Mouse (Mus musculus) liver, adult 2 months (tissue): ENCODE measurements at regions not wholly inside any gene's neighbourhood (a gene's known extent, or its start where the extent isn't known, plus 50 kb on each side); places are given as distances from the start of the nearest gene placed in this dataset.
A peak's percentile ranks its signal among the peaks of the same experiment; 100 is the strongest.

ENCODE experiments used
- DNase-seq: peaks from one replicate; pipeline ENCODE4 v3.0.0-alpha.2; 2011; ENCODE audit warnings: low read depth, low spot score; ENCODE audit errors: extremely low read depth
- H3K27ac ChIP-seq: fragments of 200-500 bp; replicated peaks from 2 replicates; pipeline ENCODE4 v1.5.1; 2012; ENCODE audit warnings: low read depth, mild to moderate bottlenecking, control low read depth, inconsistent platforms, low read length; ENCODE audit not compliant: insufficient read depth
- H3K27me3 ChIP-seq: fragments of 200-500 bp; 2 replicates; pipeline ENCODE4 v1.6.1; 2012; ENCODE audit warnings: mild to moderate bottlenecking, moderate library complexity, low read length, inconsistent platforms; ENCODE audit not compliant: control insufficient read depth, insufficient read depth
- H3K36me3 ChIP-seq: fragments of 200-500 bp; 2 replicates; pipeline ENCODE4 v1.6.1; 2012; ENCODE audit warnings: low read length, inconsistent platforms; ENCODE audit not compliant: control insufficient read depth, insufficient read depth
- H3K4me1 ChIP-seq: fragments of 200-500 bp; 2 replicates; pipeline ENCODE4 v1.6.1; 2011; ENCODE audit warnings: low read length; ENCODE audit not compliant: control insufficient read depth, insufficient read depth
- H3K4me3 ChIP-seq: fragments of 200-500 bp; 2 replicates; pipeline ENCODE4 v1.5.1; 2011; ENCODE audit warnings: low read depth, mild to moderate bottlenecking, control low read depth, low read length, moderate library complexity; ENCODE audit not compliant: insufficient read depth
- H3K79me2 ChIP-seq: fragments of 200-500 bp; 2 replicates; pipeline ENCODE4 v1.6.1; 2012; ENCODE audit warnings: inconsistent platforms, mild to moderate bottlenecking, low read length, moderate library complexity; ENCODE audit not compliant: control insufficient read depth, insufficient read depth
- H3K9ac ChIP-seq: fragments of 200-500 bp; 2 replicates; pipeline ENCODE4 v1.6.1; 2012; ENCODE audit warnings: low read depth, mild to moderate bottlenecking, control low read depth, inconsistent platforms, low read length
- CTCF ChIP-seq: fragments of 200-500 bp; IDR thresholded peaks from 2 replicates; pipeline ENCODE4 v1.5.1; 2011; ENCODE audit warnings: low read depth, low read length, control low read depth
- POLR2A ChIP-seq: fragments of 200-500 bp; IDR thresholded peaks from 2 replicates; pipeline ENCODE4 v1.6.1; 2011; ENCODE audit warnings: low read length, control low read depth; ENCODE audit not compliant: insufficient read depth; ENCODE audit errors: extremely low read depth
- WGBS: fragments of 180-500 bp; shearing (Covaris S2); methylation state at CpG from one replicate; pipeline ENCODE4 v1.1.7; 2018; 5-methylcytosine and 5-hydroxymethylcytosine counted together

DNA sequence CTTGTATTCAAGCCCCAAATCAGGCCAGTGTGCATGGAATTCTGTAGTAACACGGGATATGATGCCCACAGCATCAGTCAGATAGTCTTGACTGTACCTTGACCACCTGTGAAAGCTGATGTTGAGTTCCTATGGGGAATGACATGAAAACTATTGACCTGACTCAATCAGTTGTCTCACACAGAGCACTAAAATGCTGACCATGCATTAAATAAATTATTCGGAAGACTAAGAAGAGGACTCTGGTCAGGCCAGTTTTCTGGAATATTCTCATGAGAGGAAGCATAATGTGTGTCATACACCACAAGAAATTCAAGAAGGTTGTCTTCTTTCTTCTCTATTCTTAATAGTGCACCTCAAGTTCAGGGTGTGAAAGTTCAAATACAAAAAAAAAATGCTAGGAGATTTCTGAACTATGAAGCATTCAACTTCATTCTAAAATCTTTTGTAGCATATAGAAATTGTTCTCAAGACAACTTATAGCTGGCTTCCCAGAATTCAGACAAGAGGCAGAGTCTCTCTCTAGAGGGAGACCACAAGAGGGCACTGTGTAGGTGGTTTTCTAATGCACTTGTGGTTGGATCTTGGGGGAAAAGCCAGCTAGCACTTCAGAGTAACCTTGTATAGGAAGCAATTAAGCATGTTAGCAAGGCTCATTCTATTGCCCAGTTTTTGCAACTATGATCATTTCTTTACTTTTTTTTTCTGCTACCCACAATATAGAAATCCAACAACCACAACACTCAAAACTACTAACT, 279.7 kb downstream of the Nsun3 start:
- TF ChIP-seq POLR2A (no peak), CTCF (no peak)
- whole genome bisulfite sequencing = 41% methylated on average over 2 of the region's 2 CpGs
- H3K4me3 ChIP-seq = no peak overlapping the region
- H3K9ac ChIP-seq = no peak overlapping the region
- no peaks in the 10 kb centered on the region for H3K27me3 ChIP-seq
- H3K27ac ChIP-seq = no peak overlapping the region
- DNase-seq = peak; percentile 8
- no peaks in the 10 kb centered on the region for H3K4me1 ChIP-seq
- no peaks in the 10 kb centered on the region for H3K79me2 ChIP-seq
- no peaks in the 10 kb centered on the region for H3K36me3 ChIP-seq

DNA sequence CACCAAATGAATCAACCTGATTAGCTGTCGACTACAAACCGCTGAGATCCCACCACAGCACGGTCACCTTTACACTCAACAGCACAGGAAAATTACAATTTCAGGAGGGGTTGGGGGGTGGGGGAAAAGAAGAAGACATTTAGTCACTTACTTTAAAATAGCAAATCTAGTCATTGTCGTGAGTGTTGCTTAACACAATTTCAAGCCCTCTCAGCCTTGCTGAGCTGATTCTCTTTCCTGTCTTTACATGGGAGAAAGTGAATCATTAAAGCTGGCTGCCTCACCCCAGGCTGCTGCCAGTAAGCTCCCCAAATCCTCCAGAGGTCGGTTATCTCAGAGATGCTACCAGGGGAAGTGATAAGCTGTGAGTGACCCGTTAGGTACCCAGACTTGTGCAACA, 285.7 kb downstream of the Nsun3 start:
- Histone ChIP-seq H3K36me3 (no peaks in the 10 kb centered on the region), H3K4me1 (no peaks in the 10 kb centered on the region), H3K9ac (no peak overlapping the region), H3K79me2 (no peaks in the 10 kb centered on the region), H3K27me3 (no peaks in the 10 kb centered on the region), H3K4me3 (no peak overlapping the region), H3K27ac (no peak overlapping the region)
- no peak for DNase-seq
- no peak for TF ChIP-seq POLR2A
- no peak for TF ChIP-seq CTCF
- WGBS = 52% methylated on average over 6 of the region's 6 CpGs

DNA sequence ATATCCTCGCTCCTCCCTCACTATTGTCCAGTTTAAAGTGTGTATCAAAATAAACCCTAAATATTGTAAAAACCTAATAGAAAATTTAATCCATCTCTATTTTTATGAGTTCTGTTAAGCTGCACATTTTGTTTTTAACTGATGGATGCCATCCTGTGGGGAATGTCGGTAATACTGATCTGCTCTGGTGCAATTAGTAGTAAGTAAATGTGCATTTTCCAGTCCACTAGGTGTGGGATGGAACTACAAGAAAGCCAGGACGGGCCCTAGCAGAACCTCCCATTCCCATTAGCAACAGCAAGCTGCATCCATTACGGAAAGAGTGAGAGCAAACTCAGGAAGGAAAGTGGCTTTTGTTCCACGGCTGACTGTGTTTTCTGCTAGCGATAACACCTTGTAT, 286.3 kb downstream of the Nsun3 start:
- Histone ChIP-seq H3K36me3 (no peaks in the 10 kb centered on the region), H3K79me2 (no peaks in the 10 kb centered on the region), H3K9ac (no peak overlapping the region), H3K27me3 (no peaks in the 10 kb centered on the region), H3K4me1 (no peaks in the 10 kb centered on the region), H3K27ac (no peak overlapping the region), H3K4me3 (no peak overlapping the region)
- TF ChIP-seq CTCF (no peak), POLR2A (no peak)
- WGBS = 73% methylated on average over 6 of the region's 6 CpGs
- DNase-seq = no peak

DNA sequence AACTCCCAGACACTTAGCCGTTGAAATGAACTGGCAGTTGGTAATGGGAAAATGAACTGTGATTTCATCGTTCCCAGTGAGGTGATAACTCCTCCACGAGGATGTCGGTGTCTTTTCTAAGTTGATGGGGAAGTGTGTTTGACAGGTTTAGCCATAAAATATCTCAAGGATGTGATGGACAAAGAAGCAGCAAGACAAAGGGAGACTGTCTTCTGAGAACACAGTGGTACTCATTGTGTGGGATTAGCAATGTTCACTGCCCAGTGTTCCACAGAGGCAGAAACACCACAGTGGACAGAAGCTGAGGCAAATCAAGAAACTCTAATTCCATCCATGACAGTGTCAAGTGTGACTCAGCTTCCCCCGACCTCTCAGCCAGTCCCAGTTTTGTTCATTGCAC, 287.9 kb downstream of the Nsun3 start:
- 81% methylated on average over 5 of the region's 5 CpGs for WGBS
- no peak overlapping the region for H3K9ac ChIP-seq
- H3K4me3 ChIP-seq = no peak overlapping the region
- H3K27ac ChIP-seq = no peak overlapping the region
- no peaks in the 10 kb centered on the region for H3K4me1 ChIP-seq
- no peaks in the 10 kb centered on the region for H3K27me3 ChIP-seq
- no peaks in the 10 kb centered on the region for H3K79me2 ChIP-seq
- DNase-seq = no peak
- H3K36me3 ChIP-seq = no peaks in the 10 kb centered on the region
- TF ChIP-seq POLR2A (no peak), CTCF (no peak)

DNA sequence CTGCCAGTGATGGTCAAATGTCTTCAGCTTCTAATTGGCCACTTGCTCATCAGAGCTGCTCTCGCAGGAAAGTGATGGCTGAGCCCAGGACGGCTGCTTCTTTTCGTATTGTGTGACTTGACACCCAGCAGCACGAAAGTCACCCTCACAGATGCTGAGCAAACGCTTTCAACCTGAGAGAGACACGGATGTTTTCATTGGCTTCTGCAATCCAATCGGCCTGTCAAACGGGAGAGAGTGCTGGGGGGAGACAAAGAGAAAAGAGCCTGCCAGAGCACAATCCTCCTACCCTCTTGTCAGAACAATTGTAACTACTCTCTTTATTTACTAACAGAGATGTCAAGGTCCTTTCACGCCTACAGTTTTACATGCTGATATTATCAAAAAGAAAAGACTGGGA, 289.9 kb downstream of the Nsun3 start:
- TF ChIP-seq POLR2A (no peak), CTCF (no peak)
- no peak for DNase-seq
- no peaks in the 10 kb centered on the region for H3K4me1 ChIP-seq
- no peak overlapping the region for H3K27ac ChIP-seq
- no peaks in the 10 kb centered on the region for H3K36me3 ChIP-seq
- no peaks in the 10 kb centered on the region for H3K27me3 ChIP-seq
- no peaks in the 10 kb centered on the region for H3K79me2 ChIP-seq
- no peak overlapping the region for H3K4me3 ChIP-seq
- WGBS = 41% methylated on average over 9 of the region's 9 CpGs
- H3K9ac ChIP-seq = no peak overlapping the region

DNA sequence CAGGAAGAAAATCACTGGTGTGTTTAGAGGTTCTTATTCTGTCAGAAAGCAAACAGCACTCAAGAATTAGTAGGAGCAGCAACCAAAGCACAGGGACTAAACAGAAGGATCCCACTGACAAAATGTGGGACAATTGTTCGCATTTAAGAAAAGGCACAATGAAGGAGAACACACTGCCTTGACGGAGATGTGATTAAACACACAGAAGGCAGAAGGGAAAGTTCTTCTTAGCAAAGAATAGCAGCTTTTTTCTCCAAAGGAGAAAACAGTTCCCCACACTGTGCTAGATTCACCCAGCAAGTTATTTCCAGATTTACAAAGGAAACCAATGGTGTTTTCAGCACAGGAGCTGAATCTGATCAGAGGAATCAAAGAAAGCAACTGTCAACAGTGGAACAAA, 316.5 kb downstream of the Nsun3 start:
- H3K27me3 ChIP-seq = no peaks in the 10 kb centered on the region
- no peak for TF ChIP-seq CTCF
- TF ChIP-seq POLR2A = no peak
- no peaks in the 10 kb centered on the region for H3K4me1 ChIP-seq
- H3K79me2 ChIP-seq = no peaks in the 10 kb centered on the region
- DNase-seq = no peak
- H3K36me3 ChIP-seq = no peaks in the 10 kb centered on the region
- 76% methylated on average over 2 of the region's 2 CpGs for WGBS
- no peak overlapping the region for H3K27ac ChIP-seq
- no peak overlapping the region for H3K9ac ChIP-seq
- H3K4me3 ChIP-seq = no peak overlapping the region
